ENCODE assay signal across 9 mouse cellular contexts in the genomic region with DNA sequence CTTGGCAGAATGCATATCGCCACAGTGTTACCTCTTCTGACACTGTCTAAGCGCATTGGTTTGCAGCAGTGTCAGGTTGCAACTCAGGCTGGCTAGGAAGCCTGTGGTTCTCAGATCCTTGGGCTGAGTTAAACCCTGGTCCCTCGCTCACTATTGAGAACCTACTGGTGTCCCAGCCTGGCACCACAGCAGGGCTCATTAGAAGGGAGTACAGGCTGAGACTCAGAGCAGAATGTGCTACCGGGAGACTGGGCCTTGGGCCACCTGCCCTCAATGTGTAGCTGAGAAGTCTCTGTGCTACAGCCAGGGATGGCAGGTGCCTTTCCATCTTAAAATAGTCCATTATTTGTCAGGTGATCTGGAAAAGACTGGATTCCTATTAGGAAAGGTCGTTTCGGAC. TPM values are rescaled to one million over a fixed set of nuclear protein-coding genes. Genes with fewer than 3 reads are reported as not detected.
DNase-seq lines count a peak whose midpoint lies in the region; ATAC-seq lines count a peak whose summit lies in the region.
"Had no signal": no experiment of that assay in that cellular context is flagged by ENCODE, and none has a peak within 500 bp of the region (broad histone marks: within the 10 kb centered on the region; RNA-seq: fewer than 3 reads in every experiment).

No protein-coding gene starts in this region.

- no peak overlapping the region for H3K4me3 ChIP-seq in kidney, embryonic 14.5 days (ENCODE audit: low read length)
- H3K4me3 ChIP-seq in forebrain, embryonic 16.5 days (replicated peaks; ENCODE audit: low read length), result no peak overlapping the region

- no peaks in the 10 kb centered on the region for H3K27me3 ChIP-seq in kidney, embryonic 14.5 days (ENCODE audit: control insufficient read depth, insufficient read depth, low read length)
- no peaks in the 10 kb centered on the region for H3K27me3 ChIP-seq in forebrain, embryonic 16.5 days (replicated peaks; ENCODE audit: control insufficient read depth, insufficient read depth, low read length)

- H3K9ac ChIP-seq in kidney, embryonic 14.5 days (ENCODE audit: low read depth, low read length), result no peak overlapping the region
- no peak overlapping the region for H3K9ac ChIP-seq in forebrain, embryonic 16.5 days (replicated peaks; ENCODE audit: low read depth, low read length)

- no peak overlapping the region for H3K4me2 ChIP-seq in kidney, embryonic 14.5 days (replicated peaks; ENCODE audit: low read depth, low read length)
- H3K4me2 ChIP-seq in forebrain, embryonic 16.5 days (ENCODE audit: low read length), result no peak overlapping the region

- DNase-seq in kidney, adult 11 months, result no peak
- peak; percentile 88 to 95 for DNase-seq in cerebellum, adult 18-20 months
- DNase-seq in layer of hippocampus, postnatal 14 days (ENCODE audit: low spot score in 2 of 2), result peak; percentile 56 to 76
- DNase-seq in spleen, postnatal 10 days (ENCODE audit: low spot score in 2 of 2), result no peak
- no peak for DNase-seq in adrenal gland, adult 2 months

- no peaks in the 10 kb centered on the region for H3K4me1 ChIP-seq in kidney, embryonic 14.5 days (ENCODE audit: control insufficient read depth, insufficient read depth, low read length)
- H3K4me1 ChIP-seq in forebrain, embryonic 16.5 days (replicated peaks; ENCODE audit: control insufficient read depth, insufficient read depth, low read length), result peaks cover 7% of the 10 kb centered on the region

- H3K27ac ChIP-seq in kidney, embryonic 14.5 days (ENCODE audit: low read depth, low read length), result no peak overlapping the region; the same call in 1 of the 2 replicates
- H3K27ac ChIP-seq in forebrain, embryonic 16.5 days (ENCODE audit: low read length), result no peak overlapping the region

- WGBS in kidney, embryonic 14.5 days, result 33% methylated on average over 6 of the region's 6 CpGs
- WGBS in forebrain, embryonic 16.5 days, result 46% methylated on average over 6 of the region's 6 CpGs

- no peaks in the 10 kb centered on the region for H3K36me3 ChIP-seq in kidney, embryonic 14.5 days (ENCODE audit: control insufficient read depth, insufficient read depth, low read length)
- H3K36me3 ChIP-seq in forebrain, embryonic 16.5 days (ENCODE audit: control insufficient read depth, insufficient read depth), result no peaks in the 10 kb centered on the region

- ATAC-seq in kidney, embryonic 14.5 days (ENCODE audit: low FRiP score, low TSS enrichment), result peak; percentile 50; the same call in 1 of the 2 replicates
- peak; percentile 41 for ATAC-seq in forebrain, embryonic 16.5 days
- no peak for ATAC-seq in erythroblast, adult 5-6 weeks (replicated peaks; ENCODE audit: low FRiP score, poor library complexity, severe bottlenecking)
- ATAC-seq: intestine, embryonic 16.5 days had no signal

- no peaks in the 10 kb centered on the region for H3K9me3 ChIP-seq in kidney, embryonic 14.5 days (ENCODE audit: control insufficient read depth, low read length)
- no peaks in the 10 kb centered on the region for H3K9me3 ChIP-seq in forebrain, embryonic 16.5 days (ENCODE audit: control insufficient read depth, low read length)

RNA-seq across cellular contexts. Expression of a gene that starts 18.5 kb away (rescaled TPM):
- polyA plus RNA-seq in kidney, embryonic 14.5 days (2014; fragmentation: Nextera tagmentation; extraction: Ambion mirVana), result 12.2 and 17.9 TPM in 2 replicates
- 24.4 and 41.6 TPM in 2 replicates for polyA plus RNA-seq in forebrain, embryonic 16.5 days (2015; fragmentation: Nextera tagmentation; extraction: Ambion mirVana)
- 100 to 1,000 TPM; 193 to 215 TPM for total RNA-seq in layer of hippocampus, postnatal 14 days (2021)
- total RNA-seq in erythroblast, adult 5-6 weeks (2015; ENCODE audit: low replicate concordance), result 0.19 and 1.7 TPM in 2 replicates
- 0.17 and 0.28 TPM in 2 replicates for total RNA-seq in erythroblast, adult 5-6 weeks (2017; ENCODE audit: low replicate concordance)
- total RNA-seq in adrenal gland, adult 2 months (2021), result 10 to 100 TPM; 14.5 to 15.5 TPM
- polyA plus RNA-seq in adrenal gland, adult 2 months (2012; rRNA removed), result 4.3 and 4.7 TPM in 2 replicates

RNA-seq across cellular contexts. Expression of a gene that starts 18.6 kb away (rescaled TPM):
- polyA plus RNA-seq in kidney, embryonic 14.5 days (2014; fragmentation: Nextera tagmentation; extraction: Ambion mirVana), result 48.4 and 51.9 TPM in 2 replicates
- polyA plus RNA-seq in forebrain, embryonic 16.5 days (2015; fragmentation: Nextera tagmentation; extraction: Ambion mirVana), result 30.5 and 33.4 TPM in 2 replicates
- 10 to 100 TPM; 24.1 to 26.1 TPM for total RNA-seq in layer of hippocampus, postnatal 14 days (2021)
- total RNA-seq in erythroblast, adult 5-6 weeks (2015; ENCODE audit: low replicate concordance), result 2.3 and 9.0 TPM in 2 replicates
- total RNA-seq in erythroblast, adult 5-6 weeks (2017; ENCODE audit: low replicate concordance), result 7.0 and 8.4 TPM in 2 replicates
- total RNA-seq in adrenal gland, adult 2 months (2021), result 10 to 100 TPM; 14.2 to 16.3 TPM
- polyA plus RNA-seq in adrenal gland, adult 2 months (2012; rRNA removed), result 2.0 and 2.1 TPM in 2 replicates

Comparison
In these comparisons a context has a peak if more than half of its experiments do, and no peak if none do; other contexts are left out.
1. DNase-seq: peak in cerebellum, adult 18-20 months (2 of 2) and layer of hippocampus, postnatal 14 days (2 of 2); none in kidney, adult 11 months (single experiment), spleen, postnatal 10 days (0 of 2) and adrenal gland, adult 2 months (single experiment).
2. RNA of a gene that starts 18.5 kb away (total RNA-seq): 193 to 215 TPM in layer of hippocampus, postnatal 14 days and 14.5 to 15.5 TPM in adrenal gland, adult 2 months; 0.17 to 1.7 TPM in erythroblast, adult 5-6 weeks; every median in the first group is over 4 times any median in the second.